Mouse (Mus musculus) stomach, postnatal 0 days (tissue): Measurements from ENCODE around the gene Gng2.

Experiments used
- CTCF ChIP-seq: IDR thresholded peaks from 2 replicates; pipeline ENCODE4 v1.5.1; 2016; ENCODE audit warnings: antibody characterized with exemption, low read depth, mild to moderate bottlenecking, moderate library complexity
- EP300 ChIP-seq: optimal IDR thresholded peaks from 2 replicates; pipeline ENCODE3; 2016; ENCODE audit warnings: antibody characterized with exemption

GRCm38 (mm10) chr14:19977271-19978024 is at the start of gene Gng2:
- TF ChIP-seq CTCF (no peak), EP300 (no peak)
